Mouse (Mus musculus) CH12.LX (cell line): ENCODE measurements at regions not wholly inside any gene's neighbourhood (a gene's known extent, or its start where the extent isn't known, plus 50 kb on each side); places are given as distances from the start of the nearest gene placed in this dataset.

ENCODE experiments used
- DNase-seq: peaks from one replicate; pipeline ENCODE4 v3.0.0-alpha.2; 2013; ENCODE audit errors: extremely low read depth
- H3K27ac ChIP-seq: 2 replicates; pipeline ENCODE4 v1.5.1; 2012; ENCODE audit warnings: low read depth, mild to moderate bottlenecking, control low read depth, moderate library complexity; ENCODE audit not compliant: insufficient read depth
- H3K27me3 ChIP-seq: replicated peaks from 2 replicates; pipeline ENCODE3; 2012; ENCODE audit warnings: inconsistent platforms
- H3K36me3 ChIP-seq, 2 experiments: replicated peaks in 1 of 2; 2 replicates each; pipeline versions ENCODE3 to v1.6.1; 2012; ENCODE audit warnings: inconsistent platforms in 1 of 2, low read length in 1 of 2, mild to moderate bottlenecking in 1 of 2, mixed read lengths in 1 of 2, moderate library complexity in 1 of 2; ENCODE audit not compliant: control insufficient read depth in 1 of 2, insufficient read depth in 1 of 2
- H3K4me1 ChIP-seq, 2 experiments: 2 replicates each; pipeline ENCODE4 v1.6.1; 2012; ENCODE audit warnings: inconsistent platforms in 1 of 2, moderate library complexity in 1 of 2; ENCODE audit not compliant: insufficient read depth in 2 of 2, control insufficient read depth in 1 of 2
- H3K4me2 ChIP-seq: 2 replicates; pipeline ENCODE4 v1.6.1; 2012; ENCODE audit warnings: low read depth, mild to moderate bottlenecking, control low read depth; ENCODE audit not compliant: poor library complexity, insufficient read depth, severe bottlenecking
- H3K4me3 ChIP-seq, 3 experiments: fragments of 150-350 bp in 1 of 3; sonication (generic) in 1 of 3; replicated peaks in 1 of 3; 2 replicates each; pipeline versions ENCODE3 to v1.5.1; 2011 to 2012; ENCODE audit warnings: low read depth in 2 of 3, low read length in 2 of 3, mild to moderate bottlenecking in 2 of 3, moderate library complexity in 2 of 3, control low read depth in 1 of 3, improper control_type of control experiment in 1 of 3, inconsistent platforms in 1 of 3, mixed read lengths in 1 of 3; ENCODE audit not compliant: poor library complexity in 1 of 3
- H3K79me2 ChIP-seq: replicated peaks from 2 replicates; pipeline ENCODE4 v1.6.1; 2012; ENCODE audit warnings: mild to moderate bottlenecking, moderate library complexity; ENCODE audit not compliant: control insufficient read depth, poor library complexity, insufficient read depth, severe bottlenecking; ENCODE audit errors: extremely low read depth
- H3K9ac ChIP-seq: 2 replicates; pipeline ENCODE4 v1.6.1; 2012; ENCODE audit warnings: low read depth, mild to moderate bottlenecking, control low read depth, moderate library complexity; ENCODE audit not compliant: insufficient read depth
- H3K9me3 ChIP-seq: replicated peaks from 2 replicates; pipeline ENCODE3; 2012; ENCODE audit warnings: low read length, inconsistent platforms, mixed read lengths
- CTCF ChIP-seq, 2 experiments: IDR thresholded peaks in 1 of 2; conservative IDR thresholded peaks in 1 of 2; 2 replicates each; pipeline ENCODE4 v1.5.1; 2011 to 2012; ENCODE audit warnings: low read depth in 2 of 2, low read length in 2 of 2, improper control_type of control experiment in 1 of 2, inconsistent platforms in 1 of 2, mild to moderate bottlenecking in 1 of 2, moderate library complexity in 1 of 2
- E2F4 ChIP-seq: IDR thresholded peaks from 2 replicates; pipeline ENCODE4 v1.6.1; 2011; ENCODE audit warnings: low read depth, low read length, improper control_type of control experiment; ENCODE audit not compliant: insufficient replicate concordance
- ELF1 ChIP-seq: IDR thresholded peaks from 2 replicates; pipeline ENCODE4 v1.6.1; 2014; ENCODE audit warnings: low read depth, mild to moderate bottlenecking, inconsistent platforms, low read length, improper control_type of control experiment
- EP300 ChIP-seq: IDR thresholded peaks from 2 replicates; pipeline ENCODE4 v1.6.1; 2011; ENCODE audit warnings: low read length, improper control_type of control experiment
- ETS1 ChIP-seq: conservative IDR thresholded peaks from 2 replicates; pipeline ENCODE4 v1.6.1; 2012; ENCODE audit warnings: low read depth, mild to moderate bottlenecking, inconsistent platforms, low read length, improper control_type of control experiment, moderate library complexity
- JUND ChIP-seq: conservative IDR thresholded peaks from 2 replicates; pipeline ENCODE4 v1.6.1; 2011; ENCODE audit warnings: low read depth, low read length, improper control_type of control experiment
- MAFK ChIP-seq: IDR thresholded peaks from 2 replicates; pipeline ENCODE4 v1.6.1; 2011; ENCODE audit warnings: low read length, improper control_type of control experiment; ENCODE audit not compliant: insufficient replicate concordance
- MAX ChIP-seq: IDR thresholded peaks from 2 replicates; pipeline ENCODE4 v1.6.1; 2011; ENCODE audit warnings: low read length, improper control_type of control experiment
- MAZ ChIP-seq: IDR thresholded peaks from 2 replicates; pipeline ENCODE4 v1.6.1; 2012; ENCODE audit warnings: low read depth, mild to moderate bottlenecking, inconsistent platforms, low read length, improper control_type of control experiment, moderate library complexity
- MEF2A ChIP-seq: IDR thresholded peaks from 2 replicates; pipeline ENCODE4 v1.6.1; 2014; ENCODE audit warnings: low read depth, mild to moderate bottlenecking, inconsistent platforms, low read length, improper control_type of control experiment, borderline replicate concordance
- MYC ChIP-seq: IDR thresholded peaks from 2 replicates; pipeline ENCODE4 v1.6.1; 2011; ENCODE audit warnings: low read depth, mild to moderate bottlenecking, improper control_type of control experiment, low read length
- NELFE ChIP-seq: IDR thresholded peaks from 2 replicates; pipeline ENCODE4 v1.6.1; 2011; ENCODE audit warnings: low read depth, low read length, improper control_type of control experiment
- NRF1 ChIP-seq: IDR thresholded peaks from 2 replicates; pipeline ENCODE4 v1.6.1; 2014; ENCODE audit warnings: low read depth, mild to moderate bottlenecking, inconsistent platforms, low read length, improper control_type of control experiment, moderate library complexity
- PAX5 ChIP-seq: IDR thresholded peaks from 2 replicates; pipeline ENCODE4 v1.6.1; 2012; ENCODE audit warnings: low read length, inconsistent platforms, mixed read lengths
- POLR2A ChIP-seq: IDR thresholded peaks from 2 replicates; pipeline ENCODE4 v1.6.1; 2011; ENCODE audit warnings: low read depth, mild to moderate bottlenecking, improper control_type of control experiment, low read length
- RAD21 ChIP-seq: IDR thresholded peaks from 2 replicates; pipeline ENCODE4 v1.6.1; 2011; ENCODE audit warnings: low read depth, mild to moderate bottlenecking, low read length, improper control_type of control experiment, moderate library complexity
- RCOR1 ChIP-seq: conservative IDR thresholded peaks from 2 replicates; pipeline ENCODE4 v1.6.1; 2012; ENCODE audit warnings: low read depth, mild to moderate bottlenecking, inconsistent platforms, low read length, improper control_type of control experiment
- UBTF ChIP-seq: IDR thresholded peaks from 2 replicates; pipeline ENCODE4 v1.6.1; 2012; ENCODE audit warnings: low read depth, mild to moderate bottlenecking, inconsistent platforms, low read length, improper control_type of control experiment, moderate library complexity
- USF2 ChIP-seq: conservative IDR thresholded peaks from 2 replicates; pipeline ENCODE4 v1.6.1; 2011; ENCODE audit warnings: low read depth, low read length, improper control_type of control experiment
- ZC3H11A ChIP-seq: IDR thresholded peaks from 2 replicates; pipeline ENCODE4 v1.6.1; 2012; ENCODE audit warnings: low read depth, mild to moderate bottlenecking, inconsistent platforms, low read length, improper control_type of control experiment
- ZKSCAN1 ChIP-seq: IDR thresholded peaks from 2 replicates; pipeline ENCODE4 v1.6.1; 2012; ENCODE audit warnings: low read depth, inconsistent platforms, low read length, improper control_type of control experiment, borderline replicate concordance
- dilution Hi-C: fragments of 300-500 bp; cut with MboI; formaldehyde crosslinking; loops from 2 replicates; pipeline ENCODE4 v1.14.3; 2020; ENCODE audit warnings: low sequenced_read_pairs; ENCODE audit not compliant: extremely low pct_unique_long_range_greater_than_20kb, extremely low pct_ligation_motif_present
- in situ Hi-C: fragments of 300-500 bp; cut with MboI; formaldehyde crosslinking; loops from 3 replicates; pipeline ENCODE4 v1.14.3; 2019; ENCODE audit warnings: low sequenced_read_pairs, low pct_ligation_motif_present, low pct_unique_long_range_greater_than_20kb, mixed read lengths

DNA sequence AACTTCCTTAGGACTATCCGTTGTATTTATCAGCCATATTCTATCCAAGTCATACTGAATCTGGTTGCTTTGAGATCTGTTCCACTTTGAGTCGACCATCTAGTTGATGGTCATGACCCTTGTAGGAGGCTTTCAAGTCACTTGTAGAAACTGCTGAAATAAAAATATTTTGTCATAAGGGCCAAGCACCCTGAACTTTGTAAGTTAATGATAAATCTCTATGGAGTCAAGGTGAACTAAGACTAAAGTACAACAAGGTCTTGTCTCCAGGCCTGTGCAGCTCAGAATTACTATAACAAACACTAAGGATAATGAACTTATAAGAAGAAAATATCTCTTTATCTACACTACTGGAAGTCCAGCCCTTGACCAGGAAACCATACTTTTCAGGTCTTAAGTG lies 193.8 kb upstream of the Plxna2 start:
- dilution Hi-C loops (no loop called here), in situ Hi-C loops (no loop called here)
- Histone ChIP-seq H3K9me3 (no peaks in the 10 kb centered on the region), H3K36me3 (no peaks in the 10 kb centered on the region), H3K9ac (no peak overlapping the region), H3K4me3 (no peak overlapping the region), H3K27me3 (no peaks in the 10 kb centered on the region), H3K79me2 (no peaks in the 10 kb centered on the region), H3K4me2 (no peak overlapping the region), H3K27ac (no peak overlapping the region), H3K4me1 (no peaks in the 10 kb centered on the region)
- no peak for DNase-seq
- TF ChIP-seq USF2 (no peak), NELFE (no peak), MAZ (no peak), MAX (no peak), ZKSCAN1 (no peak), MAFK (no peak), UBTF (no peak), POLR2A (no peak), ETS1 (no peak), ZC3H11A (no peak), PAX5 (no peak), MYC (no peak)

DNA sequence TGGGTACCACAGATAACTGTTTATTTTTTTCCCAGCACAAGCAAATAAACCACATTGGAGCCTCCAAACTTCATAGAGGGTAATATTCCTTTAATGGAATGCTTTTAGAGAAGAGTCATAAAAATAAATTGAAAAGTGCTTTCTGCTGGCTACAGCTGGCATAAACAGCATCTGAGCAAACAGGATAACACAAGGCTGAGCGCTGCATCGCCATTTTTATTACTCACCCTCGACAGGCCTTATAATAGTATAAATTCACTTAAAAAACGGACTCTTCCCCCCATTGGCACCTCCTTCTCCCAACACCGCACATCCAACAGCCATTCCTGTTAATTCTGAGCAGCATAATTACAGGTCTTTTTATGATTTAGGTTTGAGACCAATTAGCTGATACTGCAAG lies 205.8 kb upstream of the Plxna2 start:
- Histone ChIP-seq H3K4me2 (no peak overlapping the region), H3K4me3 (no peak overlapping the region), H3K27me3 (no peaks in the 10 kb centered on the region), H3K36me3 (no peaks in the 10 kb centered on the region), H3K79me2 (no peaks in the 10 kb centered on the region), H3K4me1 (no peaks in the 10 kb centered on the region), H3K27ac (no peak overlapping the region), H3K9me3 (no peaks in the 10 kb centered on the region), H3K9ac (no peak overlapping the region)
- dilution Hi-C loops: no loop called here
- TF ChIP-seq RAD21 (no peak), RCOR1 (no peak), ZC3H11A (no peak), JUND (no peak), MAFK (no peak), EP300 (no peak), CTCF (conservative IDR thresholded peaks at IDR 0.05 in 1 of 2, IDR thresholded peaks at IDR 0.05 in 1 of 2; ENCODE audit: low read depth in 2 of 2, low read length in 2 of 2) (no peak), ELF1 (no peak), MEF2A (no peak), E2F4 (no peak), NRF1 (no peak)
- no peak for DNase-seq
- in situ Hi-C loops: no loop called here
